Comparison of ENCODE assay signal across 24 mouse cellular contexts in the genomic region with DNA sequence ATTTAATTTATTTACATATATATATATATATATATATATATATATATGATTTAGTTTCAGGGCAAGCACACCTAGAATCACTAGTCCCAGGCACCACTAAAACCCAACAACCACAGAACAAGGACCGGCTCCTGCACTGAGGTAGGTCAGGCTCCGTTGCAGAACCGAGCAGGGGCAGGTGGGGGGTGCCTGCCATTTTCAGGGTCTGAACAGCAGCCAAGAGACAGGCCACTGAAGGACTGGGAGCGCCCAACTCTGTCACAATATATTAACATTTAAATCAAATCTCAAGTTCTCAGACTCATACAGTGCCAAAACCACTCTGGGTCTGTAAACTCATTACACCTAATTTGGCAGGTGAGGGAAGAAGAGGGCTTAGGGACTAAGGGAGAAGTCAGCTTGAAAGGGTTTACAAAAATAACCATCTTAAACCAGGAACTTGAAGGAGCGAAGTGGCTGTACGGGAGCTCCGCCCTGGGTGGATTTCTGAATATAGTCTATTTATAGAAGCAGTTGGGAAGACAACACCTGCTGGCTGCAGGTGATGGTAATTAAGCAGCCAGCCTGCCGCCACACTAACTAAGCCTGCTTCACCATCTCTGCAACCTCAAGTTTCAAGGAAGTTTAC. TPM values are rescaled to one million over a fixed set of nuclear protein-coding genes. Genes with fewer than 3 reads are reported as not detected.
A peak's percentile ranks its signal among the peaks of the same experiment; 100 is the strongest.
DNase-seq lines count a peak whose midpoint lies in the region; ATAC-seq and TF ChIP-seq lines count a peak whose summit lies in the region.
"Had no signal": no experiment of that assay in that cellular context is flagged by ENCODE, and none has a peak within 500 bp of the region (broad histone marks: within the 10 kb centered on the region; RNA-seq: fewer than 3 reads in every experiment).

No protein-coding gene starts in this region.

- H3K9ac ChIP-seq in lung, postnatal 0 days (replicated peaks; ENCODE audit: low read depth), result no peak overlapping the region
- H3K9ac ChIP-seq: embryonic facial prominence, embryonic 12.5 days; limb, embryonic 15.5 days; liver, embryonic 13.5 days; lung, embryonic 14.5 days had no signal

- TF ChIP-seq POLR2A in cerebellum, adult 2 months (IDR thresholded peaks at IDR 0.05; ENCODE audit: borderline replicate concordance, insufficient read depth, low read length), result no peak

- peak; percentile 13 to 33 for DNase-seq in cerebellum, adult 2 months
- DNase-seq in gastrocnemius, adult 2 months, result no peak
- no peak for DNase-seq in gastrocnemius, adult 18-20 months (ENCODE audit: low spot score)
- peak; percentile 74 for DNase-seq in lung, postnatal 0 days (ENCODE audit: low spot score)
- DNase-seq in lung, postnatal 10 days, result no peak
- peak; percentile 12 to 17 for DNase-seq in cerebellum, postnatal 36 days
- DNase-seq in urinary bladder, postnatal 4 days (ENCODE audit: low spot score in 2 of 2), result no peak
- DNase-seq: adrenal gland, adult 8-10 months; gastrocnemius, postnatal 10 days; heart, postnatal 14 days; kidney, adult 2 months; kidney, postnatal 36 days; liver, embryonic 13.5 days; lung, embryonic 14.5 days; midbrain, embryonic 14.5 days had no signal

- no peak overlapping the region for H3K4me2 ChIP-seq in lung, postnatal 0 days (replicated peaks; ENCODE audit: low read depth, low read length)
- H3K4me2 ChIP-seq: embryonic facial prominence, embryonic 12.5 days; limb, embryonic 15.5 days; liver, embryonic 13.5 days; lung, embryonic 14.5 days had no signal

- H3K27me3 ChIP-seq in cerebellum, adult 2 months (ENCODE audit: control insufficient read depth, insufficient read depth, low read length), result no peaks in the 10 kb centered on the region
- H3K27me3 ChIP-seq in lung, postnatal 0 days (replicated peaks; ENCODE audit: insufficient read depth, low read length), result no peaks in the 10 kb centered on the region
- H3K27me3 ChIP-seq: embryonic facial prominence, embryonic 12.5 days; limb, embryonic 15.5 days; liver, embryonic 13.5 days had no signal

- intact Hi-C loops in gastrocnemius, adult 2 months (cut with DNase I), result no loop called here

- TF ChIP-seq EP300 in lung, postnatal 0 days (IDR thresholded peaks at IDR 0.05), result no peak

- no peak for ATAC-seq in cerebellum, adult (ENCODE audit: insufficient number of reproducible peaks, low FRiP score, low TSS enrichment)
- peak; percentile 60 for ATAC-seq in lung, postnatal 0 days
- ATAC-seq: forebrain, embryonic 16.5 days had no signal

- no peak overlapping the region for H3K4me3 ChIP-seq in cerebellum, adult 2 months (replicated peaks; ENCODE audit: insufficient read depth, low read depth, low read length)
- peak overlapping the region; percentile 28; the same call in 1 of the 2 replicates for H3K4me3 ChIP-seq in gastrocnemius, adult 2 months
- no peak overlapping the region for H3K4me3 ChIP-seq in lung, postnatal 0 days (ENCODE audit: low read depth, low read length)
- H3K4me3 ChIP-seq: embryonic facial prominence, embryonic 12.5 days; erythroblast, embryonic 14.5 days; hindbrain, embryonic 10.5 days; layer of hippocampus, adult 2 months; limb, embryonic 10.5 days; limb, embryonic 15.5 days; liver, embryonic 13.5 days had no signal

- peaks cover 5% of the 10 kb centered on the region; the same call in 1 of the 2 replicates for H3K36me3 ChIP-seq in lung, postnatal 0 days (ENCODE audit: insufficient read depth, low read length)
- H3K36me3 ChIP-seq: G1E; liver, embryonic 13.5 days had no signal

- WGBS in cerebellum, adult 2 months, result 27% methylated on average over 8 of the region's 8 CpGs
- 58% methylated on average over 8 of the region's 8 CpGs for WGBS in lung, postnatal 0 days

- H3K4me1 ChIP-seq in cerebellum, adult 2 months (ENCODE audit: control insufficient read depth, insufficient read depth, low read length), result peaks cover 5% of the 10 kb centered on the region
- peaks cover 6% of the 10 kb centered on the region; the same call in 1 of the 2 replicates for H3K4me1 ChIP-seq in lung, postnatal 0 days (ENCODE audit: insufficient read depth, low read depth, low read length)

- H3K9me3 ChIP-seq in lung, postnatal 0 days (ENCODE audit: low read length), result no peaks in the 10 kb centered on the region
- H3K9me3 ChIP-seq: embryonic facial prominence, embryonic 12.5 days; G1E; hindbrain, embryonic 10.5 days; limb, embryonic 10.5 days; limb, embryonic 15.5 days; liver, embryonic 13.5 days had no signal

- no peak for TF ChIP-seq CTCF in cerebellum, adult 2 months (IDR thresholded peaks at IDR 0.05; ENCODE audit: borderline replicate concordance, insufficient read depth, low read depth, low read length)
- no peak for TF ChIP-seq CTCF in gastrocnemius, adult 2 months (IDR thresholded peaks at IDR 0.05)
- TF ChIP-seq CTCF in lung, postnatal 0 days (IDR thresholded peaks at IDR 0.05), result no peak

- no peak overlapping the region for H3K27ac ChIP-seq in cerebellum, adult 2 months (ENCODE audit: insufficient read depth, low read length)
- H3K27ac ChIP-seq in gastrocnemius, adult 2 months, result peak overlapping the region; percentile 35; the same call in 1 of the 2 replicates
- H3K27ac ChIP-seq in lung, postnatal 0 days (ENCODE audit: low read length), result no peak overlapping the region
- H3K27ac ChIP-seq: embryonic facial prominence, embryonic 12.5 days; hindbrain, embryonic 10.5 days; layer of hippocampus, adult 2 months; limb, embryonic 10.5 days; limb, embryonic 15.5 days; liver, embryonic 13.5 days had no signal

RNA-seq across cellular contexts. Expression of gene Myo1b, which starts 30.4 kb away (rescaled TPM):
- 8.6 and 10.2 TPM in 2 replicates for polyA plus RNA-seq in cerebellum, adult 2 months (2012; rRNA removed)
- total RNA-seq in gastrocnemius, adult 2 months (2021), result 10 to 100 TPM in 1 of 2 experiments, 1 to 10 TPM in 1; 8.8 to 13.1 TPM
- total RNA-seq in gastrocnemius, adult 18-20 months (2021), result 10 to 100 TPM in 1 of 2 experiments, 1 to 10 TPM in 1; 8.3 to 13.2 TPM
- 108 and 132 TPM in 2 replicates for polyA plus RNA-seq in lung, postnatal 0 days (2015; fragmentation: Nextera tagmentation; extraction: Ambion mirVana)
- polyA plus RNA-seq: erythroblast, embryonic 14.5 days; G1E had no signal

Comparison
In these comparisons a context has a peak if more than half of its experiments do, and no peak if none do; other contexts are left out.
1. DNase-seq: peak in cerebellum, adult 2 months (2 of 2), lung, postnatal 0 days (single experiment) and cerebellum, postnatal 36 days (2 of 2); none in gastrocnemius, adult 2 months (single experiment), gastrocnemius, adult 18-20 months (single experiment), lung, postnatal 10 days (single experiment) and urinary bladder, postnatal 4 days (0 of 2).